Mouse (Mus musculus): ENCODE measurements around the gene Cx3cr1. TPM values are rescaled to one million over a fixed set of nuclear protein-coding genes. Genes with fewer than 3 reads are reported as not detected.

Cx3cr1 gene
- polyA plus RNA-seq, 1 experiment from 2014 or later: 7.5 TPM

DNA sequence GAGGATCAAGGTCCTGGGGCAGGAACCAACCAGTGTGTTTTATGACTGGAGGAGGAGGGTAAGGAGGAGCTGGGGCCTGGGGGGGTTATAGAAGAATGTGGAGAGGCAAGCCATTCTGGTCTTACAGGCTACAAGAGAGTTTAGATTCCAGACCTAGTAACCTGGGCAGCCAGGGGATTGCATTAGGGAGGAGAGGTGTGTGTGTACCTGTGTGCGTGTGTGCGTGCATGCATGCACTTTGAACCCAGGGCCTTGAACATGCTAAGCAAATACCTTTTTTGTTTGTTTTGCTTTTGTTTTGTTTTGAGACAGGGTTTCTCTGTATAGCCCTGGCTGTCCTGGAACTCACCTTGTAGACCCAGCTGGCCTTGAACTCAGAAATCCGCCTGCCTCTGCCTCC, 59.8 kb downstream of the Cx3cr1 start:
- Histone ChIP-seq H3K27me3 (no peaks in the 10 kb centered on the region), H3K9ac (no peak overlapping the region), H3K27ac (no peak overlapping the region), H3K4me3 (no peak overlapping the region), H3K36me3 (peaks cover 22% of the 10 kb centered on the region), H3K9me3 (replicated peaks) (no peaks in the 10 kb centered on the region), H3K4me2 (no peak overlapping the region), H3K4me1 (replicated peaks) (peaks cover 41% of the 10 kb centered on the region)
- ATAC-seq (replicated peaks; ENCODE audit: insufficient number of reproducible peaks, insufficient read depth, low FRiP score, low read depth): no peak
- WGBS: 97% methylated on average over 3 of the region's 3 CpGs

DNA sequence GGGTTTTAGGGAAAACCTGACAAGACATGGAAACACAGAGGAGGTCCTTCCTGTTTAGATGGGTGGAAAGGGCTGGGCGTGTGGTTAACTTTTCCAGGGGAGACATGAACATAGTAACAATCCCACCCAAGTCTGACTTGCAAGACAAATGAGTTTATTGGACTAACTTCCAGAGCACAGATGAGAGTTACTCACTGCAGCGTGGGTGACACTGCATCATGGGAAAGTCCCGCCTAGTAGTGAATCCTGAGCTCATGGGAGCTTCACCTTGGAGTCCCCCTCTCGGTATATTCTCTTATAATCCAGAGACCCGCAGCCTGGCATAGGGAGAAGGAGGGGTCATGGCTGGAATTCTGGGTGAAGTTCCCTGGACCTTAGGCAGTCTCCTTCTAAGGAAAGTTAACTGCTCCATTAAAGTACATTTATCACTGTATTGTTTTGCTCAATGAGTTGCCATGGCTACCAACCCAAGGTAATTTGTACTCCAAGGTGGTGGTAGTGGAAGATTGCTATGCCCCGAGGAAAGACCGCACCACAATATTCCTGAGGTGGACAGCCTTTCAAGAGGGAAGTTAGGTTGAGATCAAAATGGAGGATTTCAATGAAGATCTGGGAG, 60.3 kb downstream of the Cx3cr1 start:
- H3K9ac ChIP-seq: no peak overlapping the region
- no peak overlapping the region for H3K4me2 ChIP-seq
- H3K9me3 ChIP-seq (replicated peaks): no peaks in the 10 kb centered on the region
- H3K27me3 ChIP-seq: no peaks in the 10 kb centered on the region
- 79% methylated on average over 7 of the region's 7 CpGs for WGBS
- H3K4me1 ChIP-seq (replicated peaks): peaks cover 36% of the 10 kb centered on the region
- H3K36me3 ChIP-seq: peaks cover 16% of the 10 kb centered on the region
- no peak for ATAC-seq (replicated peaks; ENCODE audit: insufficient number of reproducible peaks, insufficient read depth, low FRiP score, low read depth)
- H3K27ac ChIP-seq: no peak overlapping the region
- no peak overlapping the region for H3K4me3 ChIP-seq

DNA sequence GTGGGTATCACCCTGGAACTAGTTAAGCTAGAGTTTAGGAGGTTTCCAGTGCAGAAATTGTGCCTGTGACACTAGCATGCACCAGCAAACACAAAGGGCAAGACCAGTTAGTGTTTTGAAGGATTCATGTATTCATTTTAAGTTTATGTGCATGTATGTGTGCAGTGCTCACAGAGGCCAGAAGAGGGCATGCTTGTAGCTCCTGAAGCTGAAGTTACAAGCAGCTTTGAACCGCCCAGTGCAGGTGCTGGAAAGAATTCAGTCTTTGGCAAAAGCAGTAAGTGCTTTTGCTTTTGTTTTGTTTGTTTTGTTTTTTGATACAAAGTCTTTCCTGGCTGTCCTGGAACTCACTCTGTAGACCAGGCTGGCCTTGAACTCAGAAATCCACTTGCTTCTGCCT, 61.8 kb downstream of the Cx3cr1 start:
- WGBS: 97% methylated on average over 1 of the region's 1 CpGs

DNA sequence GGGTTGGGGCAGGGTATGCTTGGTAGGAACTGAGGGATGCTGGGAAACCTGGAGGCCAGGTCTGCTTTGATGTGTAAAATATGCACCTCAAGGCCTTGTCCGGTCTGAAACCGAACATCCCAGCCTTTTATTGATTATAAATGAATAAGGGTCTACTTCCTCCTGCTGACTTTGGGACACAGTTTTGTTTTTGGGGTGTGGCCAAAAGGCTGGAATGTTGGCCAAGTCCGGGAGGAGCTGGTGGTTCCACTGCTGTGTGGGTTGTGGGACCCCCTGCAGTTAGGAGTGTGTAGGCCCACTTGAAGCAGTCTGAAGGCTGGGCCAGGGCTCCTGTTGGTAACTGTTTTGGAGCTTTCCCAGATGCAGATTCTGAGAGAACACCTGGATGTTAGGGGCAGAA, 63.7 kb downstream of the Cx3cr1 start:
- H3K4me1 ChIP-seq (replicated peaks): peaks cover 16% of the 10 kb centered on the region
- H3K4me3 ChIP-seq: no peak overlapping the region
- H3K27me3 ChIP-seq: no peaks in the 10 kb centered on the region
- no peaks in the 10 kb centered on the region for H3K9me3 ChIP-seq (replicated peaks)
- no peak overlapping the region for H3K27ac ChIP-seq
- no peak overlapping the region for H3K9ac ChIP-seq
- H3K36me3 ChIP-seq: no peaks in the 10 kb centered on the region
- WGBS: 72% methylated on average over 3 of the region's 3 CpGs
- H3K4me2 ChIP-seq: no peak overlapping the region
- ATAC-seq (replicated peaks; ENCODE audit: insufficient number of reproducible peaks, insufficient read depth, low FRiP score, low read depth): no peak

More for the DNA sequence above, 61.8 kb downstream of the Cx3cr1 start:
- Histone ChIP-seq H3K27me3 (no peaks in the 10 kb centered on the region), H3K27ac (no peak overlapping the region), H3K4me2 (no peak overlapping the region), H3K9me3 (replicated peaks) (no peaks in the 10 kb centered on the region), H3K9ac (no peak overlapping the region), H3K36me3 (peaks cover 6% of the 10 kb centered on the region; the same call in 1 of the 2 replicates), H3K4me3 (no peak overlapping the region), H3K4me1 (replicated peaks) (peaks cover 21% of the 10 kb centered on the region)
- no peak for ATAC-seq (replicated peaks; ENCODE audit: insufficient number of reproducible peaks, insufficient read depth, low FRiP score, low read depth)

DNA sequence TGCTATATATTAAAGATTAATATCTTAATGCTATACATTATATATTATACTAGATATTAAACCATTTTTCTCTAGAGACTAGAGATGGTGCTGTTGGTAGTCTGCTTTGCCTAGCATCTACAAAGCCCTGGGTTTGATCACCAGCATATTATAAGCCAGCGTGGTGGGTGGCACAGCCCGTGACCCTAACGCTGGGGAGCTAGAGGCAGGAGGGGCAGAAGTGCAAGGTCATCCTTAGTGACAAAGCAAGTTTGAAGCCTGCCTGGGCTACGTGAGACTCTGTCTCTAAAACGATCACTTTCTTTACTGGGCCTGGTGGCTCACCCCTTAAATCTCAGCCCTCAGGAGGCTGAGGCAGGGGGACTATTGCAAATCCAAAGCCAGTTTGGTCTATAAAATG, 66.8 kb downstream of the Cx3cr1 start:
- Histone ChIP-seq H3K4me2 (no peak overlapping the region), H3K4me3 (no peak overlapping the region), H3K27ac (no peak overlapping the region), H3K27me3 (no peaks in the 10 kb centered on the region), H3K4me1 (replicated peaks) (peaks cover 16% of the 10 kb centered on the region), H3K9me3 (replicated peaks) (no peaks in the 10 kb centered on the region), H3K9ac (no peak overlapping the region), H3K36me3 (no peaks in the 10 kb centered on the region)
- ATAC-seq (replicated peaks; ENCODE audit: insufficient number of reproducible peaks, insufficient read depth, low FRiP score, low read depth): no peak
- 85% methylated on average over 5 of the region's 5 CpGs for WGBS

DNA sequence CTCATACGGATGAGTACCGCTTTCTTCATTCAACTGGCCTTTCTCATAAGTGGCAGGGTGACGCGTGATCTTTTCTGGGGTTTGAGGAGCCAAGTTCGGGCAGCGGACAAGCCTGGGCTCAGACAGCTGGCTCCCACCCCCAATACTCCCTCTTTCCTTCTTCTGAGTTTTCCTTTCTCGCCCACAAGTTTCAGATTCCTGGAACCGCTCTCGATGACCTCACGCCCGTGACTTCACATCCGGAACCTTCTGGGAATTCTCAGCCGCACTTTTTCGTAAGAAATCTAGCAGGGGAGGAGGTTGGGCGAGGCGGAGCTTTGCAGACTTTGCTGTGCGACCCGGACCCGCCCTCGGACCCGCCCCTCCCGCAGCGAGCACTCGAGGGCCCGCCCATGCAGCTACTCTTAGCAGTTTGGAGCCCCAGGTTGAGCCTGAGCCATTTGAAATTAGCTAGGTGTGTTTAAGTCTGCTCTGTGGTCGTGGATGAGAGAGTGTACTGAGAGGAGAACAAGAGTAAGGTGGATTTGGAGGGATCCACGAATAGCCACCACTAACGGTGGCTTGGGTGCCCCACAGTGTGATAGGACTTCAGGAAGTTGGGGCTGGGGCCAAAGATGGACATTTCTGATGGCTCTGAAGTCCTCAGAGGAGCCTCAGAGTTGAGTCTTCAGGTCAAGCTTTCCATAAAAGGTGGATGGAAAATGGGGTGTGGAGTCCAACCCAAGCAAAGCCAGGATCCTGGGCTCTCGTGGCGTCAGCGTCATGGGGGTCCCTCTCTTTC, 67.5 kb downstream of the Cx3cr1 start:
- 8% methylated on average over 31 of the region's 31 CpGs for WGBS
- H3K36me3 ChIP-seq: no peaks in the 10 kb centered on the region

DNA sequence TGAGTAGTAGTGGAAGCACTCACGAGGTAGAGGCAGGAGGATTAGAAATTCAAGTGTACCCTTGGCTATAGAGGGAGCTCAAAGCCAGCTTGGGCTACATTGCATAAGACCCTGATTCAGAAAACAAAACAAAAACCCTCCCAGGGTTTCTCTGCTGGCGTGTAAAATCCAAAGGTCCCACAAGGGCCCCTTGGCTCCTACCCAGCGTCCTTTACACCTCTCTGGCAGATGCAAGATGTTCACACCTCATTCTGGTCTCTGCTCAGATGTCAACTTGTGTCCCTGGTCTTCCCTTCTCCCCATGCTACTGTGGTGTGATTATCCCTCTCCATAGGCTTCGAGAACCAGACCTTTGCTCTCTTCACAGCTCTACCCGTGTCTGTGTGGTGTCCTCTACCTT, 68.9 kb downstream of the Cx3cr1 start:
- no peak for ATAC-seq (replicated peaks; ENCODE audit: insufficient number of reproducible peaks, insufficient read depth, low FRiP score, low read depth)
- Histone ChIP-seq H3K9ac (no peak overlapping the region), H3K4me1 (replicated peaks) (peaks cover 16% of the 10 kb centered on the region), H3K9me3 (replicated peaks) (no peaks in the 10 kb centered on the region), H3K27ac (no peak overlapping the region), H3K4me3 (no peak overlapping the region), H3K4me2 (no peak overlapping the region), H3K36me3 (no peaks in the 10 kb centered on the region), H3K27me3 (no peaks in the 10 kb centered on the region)
- 64% methylated on average over 5 of the region's 5 CpGs for WGBS

More for the DNA sequence above, 67.5 kb downstream of the Cx3cr1 start:
- H3K27ac ChIP-seq: peak overlapping the region; percentile 88
- H3K27me3 ChIP-seq: no peaks in the 10 kb centered on the region
- no peaks in the 10 kb centered on the region for H3K9me3 ChIP-seq (replicated peaks)
- H3K4me2 ChIP-seq: peak overlapping the region; percentile 79
- H3K4me3 ChIP-seq: peak overlapping the region; percentile 53
- peaks cover 16% of the 10 kb centered on the region for H3K4me1 ChIP-seq (replicated peaks)
- peak overlapping the region; percentile 60 for H3K9ac ChIP-seq
- ATAC-seq (replicated peaks; ENCODE audit: insufficient number of reproducible peaks, insufficient read depth, low FRiP score, low read depth): peak; percentile 87

GRCm38 (mm10) chr9:119999636-120000035, 70.0 kb downstream of the Cx3cr1 start:
- Histone ChIP-seq H3K9me3 (replicated peaks) (no peaks in the 10 kb centered on the region), H3K4me2 (no peak overlapping the region), H3K36me3 (no peaks in the 10 kb centered on the region), H3K9ac (no peak overlapping the region), H3K4me3 (no peak overlapping the region), H3K27ac (no peak overlapping the region), H3K4me1 (replicated peaks) (peaks cover 16% of the 10 kb centered on the region), H3K27me3 (no peaks in the 10 kb centered on the region)
- ATAC-seq (replicated peaks; ENCODE audit: insufficient number of reproducible peaks, insufficient read depth, low FRiP score, low read depth): no peak
- 60% methylated on average over 6 of the region's 6 CpGs for WGBS

- Histone ChIP-seq H3K27me3 (no peaks in the 10 kb centered on the region), H3K9me3 (replicated peaks) (no peaks in the 10 kb centered on the region), H3K36me3 (no peaks in the 10 kb centered on the region), H3K4me2 (no peak overlapping the region), H3K27ac (no peak overlapping the region), H3K4me1 (replicated peaks) (peaks cover 16% of the 10 kb centered on the region), H3K4me3 (no peak overlapping the region), H3K9ac (no peak overlapping the region)
- ATAC-seq (replicated peaks; ENCODE audit: insufficient number of reproducible peaks, insufficient read depth, low FRiP score, low read depth): no peak
- 76% methylated on average over 1 of the region's 1 CpGs for WGBS
Observed at GRCm38 (mm10) chr9:119998776-119999175, 70.9 kb downstream of the Cx3cr1 start.

DNA sequence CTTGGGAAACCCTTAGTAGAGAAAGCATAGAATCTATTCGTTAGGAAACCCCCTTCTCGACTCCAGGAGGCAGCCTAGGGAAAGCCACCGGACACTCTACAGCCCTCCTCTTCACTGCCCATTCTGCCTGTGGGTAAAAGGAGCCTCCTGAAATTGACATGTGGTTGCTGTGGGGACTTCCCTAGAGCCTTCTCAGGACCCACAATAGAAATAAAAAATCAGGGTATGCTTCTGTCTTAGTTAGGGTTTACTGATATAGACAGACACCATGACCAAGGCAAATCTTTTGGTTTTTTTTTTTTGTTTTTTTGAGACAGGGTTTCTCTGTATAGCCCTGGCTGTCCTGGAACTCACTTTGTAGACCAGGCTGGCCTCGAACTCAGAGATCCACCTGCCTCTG, 73.6 kb downstream of the Cx3cr1 start:
- 79% methylated on average over 4 of the region's 4 CpGs for WGBS
- H3K4me3 ChIP-seq: no peak overlapping the region
- ATAC-seq (replicated peaks; ENCODE audit: insufficient number of reproducible peaks, insufficient read depth, low FRiP score, low read depth): no peak
- peaks cover 5% of the 10 kb centered on the region; the same call in 1 of the 2 replicates for H3K4me1 ChIP-seq (replicated peaks)
- no peak overlapping the region for H3K9ac ChIP-seq
- no peaks in the 10 kb centered on the region for H3K27me3 ChIP-seq
- H3K27ac ChIP-seq: no peak overlapping the region
- H3K9me3 ChIP-seq (replicated peaks): no peaks in the 10 kb centered on the region
- no peaks in the 10 kb centered on the region for H3K36me3 ChIP-seq
- H3K4me2 ChIP-seq: no peak overlapping the region

DNA sequence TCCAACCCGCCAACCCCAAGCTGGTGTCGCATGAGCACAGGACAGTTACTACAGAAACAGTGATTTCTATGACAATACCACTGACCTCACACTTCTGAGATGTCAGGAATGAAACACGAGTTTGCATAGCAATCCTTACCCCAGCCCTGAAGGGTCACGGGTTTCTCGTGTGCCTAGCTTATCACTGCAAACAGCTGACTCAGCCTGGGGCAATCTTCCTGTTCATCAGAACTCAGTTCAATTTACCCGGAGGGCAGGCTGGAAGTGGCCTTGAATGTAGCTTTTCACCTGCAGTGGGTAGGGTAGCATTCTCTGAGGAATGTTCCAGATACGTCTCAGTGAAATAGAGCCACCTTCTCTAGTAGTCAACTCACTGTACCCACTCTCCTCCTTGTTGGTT, 75.5 kb downstream of the Cx3cr1 start:
- no peaks in the 10 kb centered on the region for H3K4me1 ChIP-seq (replicated peaks)
- WGBS: 51% methylated on average over 7 of the region's 7 CpGs
- H3K4me3 ChIP-seq: no peak overlapping the region
- no peaks in the 10 kb centered on the region for H3K27me3 ChIP-seq
- H3K9me3 ChIP-seq (replicated peaks): no peaks in the 10 kb centered on the region
- ATAC-seq (replicated peaks; ENCODE audit: insufficient number of reproducible peaks, insufficient read depth, low FRiP score, low read depth): no peak
- no peaks in the 10 kb centered on the region for H3K36me3 ChIP-seq
- H3K9ac ChIP-seq: no peak overlapping the region
- no peak overlapping the region for H3K27ac ChIP-seq
- H3K4me2 ChIP-seq: no peak overlapping the region
